Mouse (Mus musculus) spleen, postnatal 10 days (tissue): ENCODE results near the gene Vwa2.

Experiments
- DNase-seq, 2 experiments: peaks; one replicate each; pipeline ENCODE4 v3.0.0; 2021 to 2022; ENCODE audit warnings: low spot score in 2 of 2

Vwa2 gene

GRCm38 (mm10) chr19:56949868-56950267 is 75.8 kb downstream of the Vwa2 start:
- no peak for DNase-seq

GRCm38 (mm10) chr19:56950818-56951217 is 76.8 kb downstream of the Vwa2 start:
- DNase-seq = no peak

GRCm38 (mm10) chr19:56953856-56954255 is 79.8 kb downstream of the Vwa2 start:
- no peak for DNase-seq

- DNase-seq = no peak
Observed at GRCm38 (mm10) chr19:56954857-56955256, 80.8 kb downstream of the Vwa2 start.

GRCm38 (mm10) chr19:56955568-56956513 is 81.8 kb downstream of the Vwa2 start:
- DNase-seq = no peak

- DNase-seq = no peak
Observed at GRCm38 (mm10) chr19:56958011-56958410, 84.0 kb downstream of the Vwa2 start.

- no peak for DNase-seq
Observed at GRCm38 (mm10) chr19:56958582-56959021, 84.6 kb downstream of the Vwa2 start.

- DNase-seq = no peak
Observed at GRCm38 (mm10) chr19:56959057-56959456, 85.0 kb downstream of the Vwa2 start.

GRCm38 (mm10) chr19:56959601-56960000 is 85.6 kb downstream of the Vwa2 start:
- no peak for DNase-seq
